Mouse (Mus musculus) right cerebral cortex, adult 2 months (tissue): ENCODE measurements around the gene Rai1.

Source experiments
- DNase-seq, 2 experiments: peaks; one replicate each; pipeline ENCODE4 v3.0.0; 2021 to 2022; ENCODE audit warnings: low spot score in 2 of 2

The Rai1 gene

GRCm38 (mm10) chr11:60190055-60190641, 85.3 kb downstream of the Rai1 start:
- no peak for DNase-seq

- DNase-seq = no peak
Measured at GRCm38 (mm10) chr11:60192534-60192933, 87.7 kb downstream of the Rai1 start.

GRCm38 (mm10) chr11:60193556-60193955, 88.7 kb downstream of the Rai1 start:
- no peak for DNase-seq

- no peak for DNase-seq
Measured at GRCm38 (mm10) chr11:60195108-60195507, 90.3 kb downstream of the Rai1 start.

GRCm38 (mm10) chr11:60196344-60196743, 91.5 kb downstream of the Rai1 start:
- no peak for DNase-seq

- no peak for DNase-seq
Measured at GRCm38 (mm10) chr11:60197998-60198619, 93.3 kb downstream of the Rai1 start.

GRCm38 (mm10) chr11:60198651-60199050, 93.8 kb downstream of the Rai1 start:
- DNase-seq = no peak

- DNase-seq = peak; percentile 96 to 97
Measured at GRCm38 (mm10) chr11:60199702-60200184, 94.9 kb downstream of the Rai1 start.

- no peak for DNase-seq
Measured at GRCm38 (mm10) chr11:60200384-60200783, 95.6 kb downstream of the Rai1 start.

GRCm38 (mm10) chr11:60202710-60203638, 98.2 kb downstream of the Rai1 start:
- DNase-seq = no peak

GRCm38 (mm10) chr11:60205026-60205425, 100.2 kb downstream of the Rai1 start:
- DNase-seq = no peak

GRCm38 (mm10) chr11:60206207-60206606, 101.4 kb downstream of the Rai1 start:
- DNase-seq = no peak

GRCm38 (mm10) chr11:60208201-60208600, 103.4 kb downstream of the Rai1 start:
- no peak for DNase-seq

GRCm38 (mm10) chr11:60208712-60209111, 103.9 kb downstream of the Rai1 start:
- no peak for DNase-seq

GRCm38 (mm10) chr11:60209217-60209932, 104.6 kb downstream of the Rai1 start:
- peak; percentile 73 to 78 for DNase-seq

- no peak for DNase-seq
Measured at GRCm38 (mm10) chr11:60209933-60210249, 105.1 kb downstream of the Rai1 start.

GRCm38 (mm10) chr11:60210305-60210724, 105.5 kb downstream of the Rai1 start:
- peak; percentile 68 to 83 for DNase-seq

GRCm38 (mm10) chr11:60211152-60211551, 106.3 kb downstream of the Rai1 start:
- no peak for DNase-seq

- no peak for DNase-seq
Measured at GRCm38 (mm10) chr11:60211761-60212160, 106.9 kb downstream of the Rai1 start.

GRCm38 (mm10) chr11:60213266-60213665, 108.5 kb downstream of the Rai1 start:
- DNase-seq = no peak

- DNase-seq = no peak
Measured at GRCm38 (mm10) chr11:60216671-60217070, 111.9 kb downstream of the Rai1 start.

- no peak for DNase-seq
Measured at GRCm38 (mm10) chr11:60217467-60217866, 112.7 kb downstream of the Rai1 start.
